Mouse (Mus musculus): Measurements from ENCODE around the gene Opn1sw.
"Not testable (repeated sequence)": the region's sequence is repeated elsewhere in the genome, so short reads cannot be mapped to it uniquely, and the experiment has no call there.

The Opn1sw gene

GRCm38 (mm10) chr6:29347665-29348370 is 40.5 kb downstream of the Opn1sw start, which contains the start of gene Calu:
Gene Calu (plus strand): TSS chr6:29348069.
- peak; percentile 99 to 100 for DNase-seq (ENCODE audit: low read depth in 2 of 2, low spot score in 2 of 2)

GRCm38 (mm10) chr6:29347189-29347588 is 41.1 kb downstream of the Opn1sw start:
- no peak for DNase-seq (ENCODE audit: low read depth in 2 of 2, low spot score in 2 of 2)

GRCm38 (mm10) chr6:29346512-29346911 is 41.8 kb downstream of the Opn1sw start:
- not testable (repeated sequence) for DNase-seq (ENCODE audit: low read depth in 2 of 2, low spot score in 2 of 2)

GRCm38 (mm10) chr6:29329514-29329913 is 58.8 kb downstream of the Opn1sw start:
- DNase-seq (ENCODE audit: low read depth in 2 of 2, low spot score in 2 of 2), result no peak

- no peak for DNase-seq (ENCODE audit: low read depth in 2 of 2, low spot score in 2 of 2)
Measured at GRCm38 (mm10) chr6:29326961-29327360, 61.3 kb downstream of the Opn1sw start.
